Mouse (Mus musculus) embryonic facial prominence, embryonic 15.5 days (tissue): ENCODE data around the gene Cdhr2. TPM values are rescaled to one million over a fixed set of nuclear protein-coding genes. Genes with fewer than 3 reads are reported as not detected.

ENCODE experiments used
- ATAC-seq: fragments of 200-750 bp; cut with Nextera tagmentation; 2 replicates; pipeline ENCODE4 v1.8.0; 2017; ENCODE audit warnings: low read depth, moderate TSS enrichment; ENCODE audit not compliant: insufficient number of reproducible peaks, low FRiP score, low TSS enrichment
- H3K27ac ChIP-seq: fragments of 300-500 bp; sonication (generic); replicated peaks from 2 replicates; pipeline ENCODE4 v1.5.1; 2015; ENCODE audit warnings: mild to moderate bottlenecking, inconsistent platforms
- H3K27me3 ChIP-seq: fragments of 300-500 bp; sonication (generic); 2 replicates; pipeline ENCODE4 v1.6.1; 2015; ENCODE audit warnings: inconsistent platforms
- H3K36me3 ChIP-seq: fragments of 300-500 bp; sonication (generic); 2 replicates; pipeline ENCODE4 v1.6.1; 2015; ENCODE audit warnings: mild to moderate bottlenecking, inconsistent platforms
- H3K4me1 ChIP-seq: fragments of 300-500 bp; sonication (generic); 2 replicates; pipeline ENCODE4 v1.6.1; 2015; ENCODE audit warnings: inconsistent platforms
- H3K4me2 ChIP-seq: fragments of 300-500 bp; sonication (generic); replicated peaks from 2 replicates; pipeline ENCODE4 v1.6.1; 2015; ENCODE audit warnings: mild to moderate bottlenecking, inconsistent platforms
- H3K4me3 ChIP-seq: fragments of 300-500 bp; sonication (generic); replicated peaks from 2 replicates; pipeline ENCODE4 v1.5.1; 2015; ENCODE audit warnings: mild to moderate bottlenecking, inconsistent platforms
- H3K9ac ChIP-seq: fragments of 300-500 bp; sonication (generic); 2 replicates; pipeline ENCODE4 v1.6.1; 2015; ENCODE audit warnings: inconsistent platforms
- H3K9me3 ChIP-seq: fragments of 300-500 bp; sonication (generic); replicated peaks from 2 replicates; pipeline ENCODE4 v1.6.1; 2016; ENCODE audit warnings: inconsistent platforms
- WGBS: fragments of 180-500 bp; shearing (Covaris S2); methylation state at CpG from one replicate; pipeline ENCODE4 v1.1.7; 2015; 5-methylcytosine and 5-hydroxymethylcytosine counted together
- polyA plus RNA-seq: library from polyadenylated mRNA; unstranded; fragments of >200 nt; fragmentation: Nextera tagmentation; extraction: Ambion mirVana; gene quantifications from 2 replicates; pipeline ENCODE4 v1.2.1, GENCODE M21; 2015

Gene Cdhr2
- polyA plus RNA-seq, 1 experiment from 2014 or later: not detected

- H3K4me2 ChIP-seq: peak overlapping the region; percentile 78
- WGBS: 18% methylated on average over 3 of the region's 3 CpGs
- H3K9me3 ChIP-seq: no peaks in the 10 kb centered on the region
- H3K9ac ChIP-seq: no peak overlapping the region
- peaks cover 14% of the 10 kb centered on the region for H3K4me1 ChIP-seq
- H3K36me3 ChIP-seq: no peaks in the 10 kb centered on the region
- H3K4me3 ChIP-seq: peak overlapping the region; percentile 45
- H3K27me3 ChIP-seq: peaks cover 49% of the 10 kb centered on the region
- no peak for ATAC-seq
- no peak overlapping the region for H3K27ac ChIP-seq
Measured at GRCm38 (mm10) chr13:54736931-54737330, 35.7 kb downstream of the Cdhr2 start.

GRCm38 (mm10) chr13:54737488-54738212 is 36.4 kb downstream of the Cdhr2 start:
- Histone ChIP-seq H3K27ac (no peak overlapping the region), H3K27me3 (peaks cover 49% of the 10 kb centered on the region), H3K36me3 (no peaks in the 10 kb centered on the region), H3K9me3 (no peaks in the 10 kb centered on the region), H3K4me2 (peak overlapping the region; percentile 78), H3K4me3 (peak overlapping the region; percentile 45), H3K9ac (no peak overlapping the region), H3K4me1 (peaks cover 14% of the 10 kb centered on the region)
- under 1% methylated on average over 70 of the region's 87 CpGs for WGBS
- ATAC-seq: peak; percentile 66; the same call in 1 of the 2 replicates

GRCm38 (mm10) chr13:54738213-54738601 is 36.9 kb downstream of the Cdhr2 start:
- Histone ChIP-seq H3K36me3 (no peaks in the 10 kb centered on the region), H3K9me3 (no peaks in the 10 kb centered on the region), H3K27ac (no peak overlapping the region), H3K4me3 (peak overlapping the region; percentile 45), H3K27me3 (peaks cover 49% of the 10 kb centered on the region), H3K9ac (no peak overlapping the region), H3K4me1 (peaks cover 14% of the 10 kb centered on the region), H3K4me2 (peak overlapping the region; percentile 78)
- ATAC-seq: no peak
- 5% methylated on average over 32 of the region's 34 CpGs for WGBS

DNA sequence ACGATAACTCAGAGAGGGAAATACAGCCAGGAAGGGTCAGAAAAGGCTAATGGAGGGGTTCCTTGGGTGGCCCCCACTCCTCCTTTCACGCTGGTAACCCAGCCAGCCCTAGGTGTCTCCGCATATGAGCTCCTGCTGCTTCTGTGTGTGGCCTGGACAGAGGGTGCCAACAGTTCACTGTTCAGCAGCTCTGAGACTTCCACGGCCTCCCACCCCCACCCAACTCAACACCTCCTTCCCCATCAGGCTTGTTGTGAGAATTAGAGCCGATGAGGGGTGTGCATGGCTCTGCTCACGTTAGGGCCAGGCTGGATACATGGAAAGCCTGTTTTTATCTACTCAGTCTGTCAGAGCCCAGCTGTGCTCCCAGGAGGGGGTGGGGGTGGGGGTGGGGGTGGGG is 44.8 kb downstream of the Cdhr2 start:
- Histone ChIP-seq H3K9me3 (no peaks in the 10 kb centered on the region), H3K4me2 (no peak overlapping the region), H3K4me3 (no peak overlapping the region), H3K36me3 (no peaks in the 10 kb centered on the region), H3K4me1 (peaks cover 13% of the 10 kb centered on the region), H3K27me3 (peaks cover 46% of the 10 kb centered on the region), H3K9ac (no peak overlapping the region), H3K27ac (no peak overlapping the region)
- no peak for ATAC-seq
- 46% methylated on average over 6 of the region's 6 CpGs for WGBS

DNA sequence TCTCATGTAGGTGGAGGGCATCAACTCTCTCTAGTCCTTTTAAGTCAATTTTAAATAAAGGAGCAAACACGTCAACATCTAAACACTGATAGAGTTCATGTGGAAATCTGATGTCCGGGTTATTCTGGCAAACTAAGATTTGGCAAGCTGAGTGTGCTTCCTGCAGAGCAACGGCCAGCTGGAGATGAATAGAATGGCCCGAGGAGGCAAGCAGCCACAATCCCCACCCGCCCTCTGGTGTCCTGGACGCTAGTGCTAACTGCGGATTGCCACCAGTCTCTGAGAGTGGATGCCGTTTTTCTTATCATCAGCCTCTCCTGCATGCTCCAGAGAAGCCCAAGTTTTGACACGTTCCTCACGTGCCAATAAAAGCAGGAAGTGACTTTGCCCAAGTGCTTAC is 45.6 kb downstream of the Cdhr2 start:
- H3K4me2 ChIP-seq: no peak overlapping the region
- no peak overlapping the region for H3K9ac ChIP-seq
- H3K9me3 ChIP-seq: no peaks in the 10 kb centered on the region
- H3K4me1 ChIP-seq: peaks cover 13% of the 10 kb centered on the region
- ATAC-seq: no peak
- no peak overlapping the region for H3K27ac ChIP-seq
- no peak overlapping the region for H3K4me3 ChIP-seq
- peaks cover 49% of the 10 kb centered on the region for H3K27me3 ChIP-seq
- WGBS: 34% methylated on average over 10 of the region's 10 CpGs
- H3K36me3 ChIP-seq: no peaks in the 10 kb centered on the region

DNA sequence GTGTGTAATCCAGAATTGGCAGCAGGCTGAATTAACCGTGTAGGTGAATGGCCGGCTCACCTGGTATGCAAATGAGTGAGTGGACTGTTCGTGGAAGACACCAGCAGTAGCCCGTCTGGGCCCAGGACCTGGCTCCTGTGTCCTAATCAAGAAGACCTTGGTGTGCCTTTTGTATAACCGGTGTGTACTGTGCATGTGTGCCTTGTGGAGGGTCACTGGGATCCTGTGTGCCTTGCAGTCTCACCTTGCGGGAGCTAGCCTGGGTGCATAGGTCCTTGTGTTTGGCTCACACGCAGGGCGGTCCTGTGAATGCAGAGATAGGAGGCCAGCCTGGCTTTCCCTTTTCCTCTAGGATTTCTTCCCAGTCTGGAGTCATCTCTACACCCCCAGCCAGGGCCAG is 46.9 kb downstream of the Cdhr2 start:
- Histone ChIP-seq H3K4me1 (peaks cover 13% of the 10 kb centered on the region), H3K9me3 (no peaks in the 10 kb centered on the region), H3K36me3 (no peaks in the 10 kb centered on the region), H3K4me2 (no peak overlapping the region), H3K27ac (no peak overlapping the region), H3K27me3 (peaks cover 52% of the 10 kb centered on the region), H3K9ac (no peak overlapping the region), H3K4me3 (no peak overlapping the region)
- ATAC-seq: no peak
- 86% methylated on average over 8 of the region's 8 CpGs for WGBS

DNA sequence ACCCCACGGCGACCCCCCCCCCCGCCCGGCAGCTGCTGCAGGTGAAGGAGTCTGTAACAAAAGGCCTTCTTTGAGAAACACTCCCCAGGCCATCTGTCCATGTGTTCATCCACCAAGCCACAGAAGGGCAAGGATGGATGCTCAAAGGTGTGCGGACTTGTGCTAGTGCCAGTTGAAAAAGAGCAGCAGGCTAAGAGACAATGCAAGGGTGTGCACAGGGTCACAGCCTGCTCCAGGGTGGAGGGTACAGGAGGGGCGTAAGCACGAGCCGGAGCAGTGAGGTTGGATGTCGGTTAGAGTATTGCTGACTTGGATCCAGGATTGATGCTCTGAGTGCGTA is 47.4 kb downstream of the Cdhr2 start:
- WGBS: 39% methylated on average over 10 of the region's 10 CpGs
- H3K9me3 ChIP-seq: no peaks in the 10 kb centered on the region
- peak overlapping the region; percentile 91 for H3K4me2 ChIP-seq
- peaks cover 53% of the 10 kb centered on the region for H3K27me3 ChIP-seq
- H3K36me3 ChIP-seq: no peaks in the 10 kb centered on the region
- H3K4me1 ChIP-seq: peaks cover 13% of the 10 kb centered on the region
- H3K27ac ChIP-seq: no peak overlapping the region
- ATAC-seq: no peak
- H3K9ac ChIP-seq: no peak overlapping the region
- peak overlapping the region; percentile 56 for H3K4me3 ChIP-seq

GRCm38 (mm10) chr13:54749061-54749863 is 48.0 kb downstream of the Cdhr2 start:
- Histone ChIP-seq H3K27me3 (peaks cover 53% of the 10 kb centered on the region), H3K4me3 (peak overlapping the region; percentile 56), H3K27ac (no peak overlapping the region), H3K36me3 (no peaks in the 10 kb centered on the region), H3K9me3 (no peaks in the 10 kb centered on the region), H3K9ac (no peak overlapping the region), H3K4me1 (peaks cover 13% of the 10 kb centered on the region), H3K4me2 (peak overlapping the region; percentile 91)
- peak; percentile 67 for ATAC-seq
- whole genome bisulfite sequencing: 4% methylated on average over 30 of the region's 100 CpGs

DNA sequence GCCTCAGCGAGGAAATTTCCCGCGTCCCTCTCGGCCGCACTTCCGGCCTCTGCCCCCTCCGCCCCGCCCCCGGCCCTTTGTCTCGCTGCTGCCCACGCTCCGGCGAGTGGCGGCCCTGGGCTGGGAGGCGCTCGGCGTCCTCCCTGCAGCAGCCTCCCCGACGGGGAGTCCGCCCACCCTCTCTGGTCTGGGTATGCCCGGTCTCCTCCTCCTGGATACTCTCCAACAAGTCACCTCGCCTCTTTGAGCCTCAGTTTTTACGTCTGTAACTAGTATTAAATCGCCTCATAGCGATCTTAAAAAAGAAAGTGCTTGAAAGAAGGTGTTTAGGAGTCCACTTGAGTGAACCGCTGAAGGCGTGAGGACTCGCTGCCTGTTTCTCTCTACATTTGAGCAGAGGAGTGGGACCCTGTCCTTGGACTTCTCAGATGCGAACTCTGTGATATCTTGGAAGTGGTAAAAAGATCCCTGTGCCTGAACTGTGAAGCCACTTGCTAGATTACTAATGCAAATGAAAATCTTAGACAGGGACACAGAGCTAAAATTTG is 48.7 kb downstream of the Cdhr2 start, which contains the start of gene Gprin1:
Gene Gprin1 (minus strand): TSS at position 11 of the 548 bp plus-strand sequence.
- 2% methylated on average over 29 of the region's 29 CpGs for WGBS
- Histone ChIP-seq H3K4me2 (peak within 1 kb of the TSS; percentile 91), H3K4me1 (peaks cover 13% of the 10 kb centered on the region), H3K4me3 (peak within 1 kb of the TSS; percentile 56), H3K27me3 (peaks cover 54% of the 10 kb centered on the region), H3K9ac (no peak within 1 kb of the TSS), H3K9me3 (no peaks in the 10 kb centered on the region), H3K27ac (no peak within 1 kb of the TSS), H3K36me3 (no peaks in the 10 kb centered on the region)
- no peak for ATAC-seq

DNA sequence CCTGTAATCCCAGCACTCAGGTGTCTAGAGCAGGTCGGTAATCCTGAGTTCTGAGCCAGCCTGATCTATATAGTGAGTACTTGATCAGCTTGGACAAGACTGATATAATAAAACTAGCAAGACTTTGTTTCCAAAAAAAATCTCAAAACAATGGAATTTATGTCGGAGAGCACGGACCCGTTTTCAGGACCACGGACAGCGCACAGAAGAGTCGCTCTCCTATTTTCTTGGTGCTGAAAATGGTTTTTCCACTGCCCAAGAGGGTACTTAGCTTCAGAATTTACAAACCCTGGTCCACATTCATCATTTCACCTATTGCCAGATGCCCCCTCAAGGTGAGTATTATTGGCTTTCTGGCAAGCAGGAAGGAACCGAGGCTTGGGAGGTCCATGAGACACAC is 49.4 kb downstream of the Cdhr2 start:
- WGBS: 2% methylated on average over 8 of the region's 8 CpGs
- Histone ChIP-seq H3K9me3 (no peaks in the 10 kb centered on the region), H3K27me3 (peaks cover 60% of the 10 kb centered on the region), H3K4me1 (peaks cover 13% of the 10 kb centered on the region), H3K27ac (no peak overlapping the region), H3K4me3 (no peak overlapping the region), H3K4me2 (no peak overlapping the region), H3K36me3 (no peaks in the 10 kb centered on the region), H3K9ac (no peak overlapping the region)
- no peak for ATAC-seq

DNA sequence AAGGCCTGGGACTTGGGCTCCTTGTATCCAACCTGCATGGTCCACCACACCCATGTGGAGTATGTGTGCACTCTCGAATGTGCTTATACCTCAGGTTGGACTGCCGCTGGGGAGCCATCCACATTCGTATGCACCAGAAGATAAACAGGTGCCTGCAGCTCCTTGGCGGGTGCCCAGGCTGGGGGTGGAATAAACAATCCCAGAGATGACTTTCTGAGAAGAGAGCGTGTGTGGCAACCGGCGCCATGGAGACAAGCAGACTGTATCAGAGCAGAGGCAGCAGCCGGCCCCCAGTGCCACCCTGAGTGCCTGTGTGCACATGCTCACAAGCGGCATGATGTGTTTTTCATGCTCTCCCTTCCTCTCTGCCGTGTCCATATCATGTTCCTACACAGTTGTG is 51.4 kb downstream of the Cdhr2 start:
- Histone ChIP-seq H3K9ac (no peak overlapping the region), H3K9me3 (no peaks in the 10 kb centered on the region), H3K27ac (no peak overlapping the region), H3K36me3 (no peaks in the 10 kb centered on the region), H3K4me2 (no peak overlapping the region), H3K4me3 (no peak overlapping the region), H3K27me3 (peaks cover 54% of the 10 kb centered on the region), H3K4me1 (peaks cover 15% of the 10 kb centered on the region)
- ATAC-seq: no peak
- WGBS: 63% methylated on average over 10 of the region's 10 CpGs
